Mouse (Mus musculus) forebrain, embryonic 15.5 days (tissue): Measurements from ENCODE around the gene Rims1. TPM values are rescaled to one million over a fixed set of nuclear protein-coding genes. Genes with fewer than 3 reads are reported as not detected.
A peak's percentile ranks its signal among the peaks of the same experiment; 100 is the strongest.

Experiments
- ATAC-seq: fragments of 200-750 bp; cut with Nextera tagmentation; replicated peaks from 2 replicates; pipeline ENCODE4 v1.8.0; 2017; ENCODE audit warnings: mild to moderate bottlenecking, moderate TSS enrichment, moderate library complexity
- H3K27ac ChIP-seq: fragments of 300-500 bp; sonication (generic); replicated peaks from 2 replicates; pipeline ENCODE4 v1.5.1; 2015; ENCODE audit warnings: mild to moderate bottlenecking, inconsistent platforms
- H3K27me3 ChIP-seq: fragments of 300-500 bp; sonication (generic); 2 replicates; pipeline ENCODE4 v1.6.1; 2015; ENCODE audit warnings: inconsistent platforms
- H3K36me3 ChIP-seq: fragments of 300-500 bp; sonication (generic); 2 replicates; pipeline ENCODE4 v1.6.1; 2015; ENCODE audit warnings: mild to moderate bottlenecking, inconsistent platforms
- H3K4me1 ChIP-seq: fragments of 300-500 bp; sonication (generic); 2 replicates; pipeline ENCODE4 v1.6.1; 2015; ENCODE audit warnings: inconsistent platforms
- H3K4me2 ChIP-seq: fragments of 300-500 bp; sonication (generic); replicated peaks from 2 replicates; pipeline ENCODE4 v1.6.1; 2015; ENCODE audit warnings: mild to moderate bottlenecking, inconsistent platforms
- H3K4me3 ChIP-seq: fragments of 300-500 bp; sonication (generic); 2 replicates; pipeline ENCODE4 v1.5.1; 2015; ENCODE audit warnings: mild to moderate bottlenecking, inconsistent platforms
- H3K9ac ChIP-seq: fragments of 300-500 bp; sonication (generic); replicated peaks from 2 replicates; pipeline ENCODE4 v1.6.1; 2015; ENCODE audit warnings: mild to moderate bottlenecking, inconsistent platforms
- H3K9me3 ChIP-seq: fragments of 300-500 bp; sonication (generic); 2 replicates; pipeline ENCODE4 v1.6.1; 2016; ENCODE audit warnings: inconsistent platforms
- WGBS: fragments of 180-500 bp; shearing (Covaris S2); methylation state at CpG from one replicate; pipeline ENCODE4 v1.1.7; 2015; ENCODE audit warnings: mixed read lengths; 5-methylcytosine and 5-hydroxymethylcytosine counted together
- polyA plus RNA-seq: library from polyadenylated mRNA; unstranded; fragments of >200 nt; fragmentation: Nextera tagmentation; extraction: Ambion mirVana; gene quantifications from 2 replicates; pipeline ENCODE4 v1.2.1, GENCODE M21; 2015

The Rims1 gene
- polyA plus RNA-seq, 1 experiment from 2014 or later = 11.1 TPM

GRCm38 (mm10) chr1:22627013-22627412 lies 178.8 kb downstream of the Rims1 start:
- Histone ChIP-seq H3K36me3 (no peaks in the 10 kb centered on the region), H3K4me1 (no peaks in the 10 kb centered on the region), H3K4me2 (no peak overlapping the region), H3K9me3 (no peaks in the 10 kb centered on the region), H3K27ac (no peak overlapping the region), H3K27me3 (no peaks in the 10 kb centered on the region), H3K9ac (no peak overlapping the region), H3K4me3 (no peak overlapping the region)
- 42% methylated on average over 5 of the region's 5 CpGs for WGBS
- ATAC-seq = no peak

- H3K27me3 ChIP-seq = no peaks in the 10 kb centered on the region
- 77% methylated on average over 3 of the region's 3 CpGs for WGBS
- ATAC-seq = no peak
Measured at GRCm38 (mm10) chr1:22626295-22626694, 179.5 kb downstream of the Rims1 start.

GRCm38 (mm10) chr1:22620827-22621226 lies 185.0 kb downstream of the Rims1 start:
- no peaks in the 10 kb centered on the region for H3K27me3 ChIP-seq
- no peak for ATAC-seq
- no peak overlapping the region for H3K9ac ChIP-seq
- H3K27ac ChIP-seq = no peak overlapping the region
- H3K36me3 ChIP-seq = no peaks in the 10 kb centered on the region
- 74% methylated on average over 8 of the region's 8 CpGs for WGBS
- H3K9me3 ChIP-seq = no peaks in the 10 kb centered on the region
- H3K4me1 ChIP-seq = no peaks in the 10 kb centered on the region
- no peak overlapping the region for H3K4me2 ChIP-seq
- H3K4me3 ChIP-seq = no peak overlapping the region

More at GRCm38 (mm10) chr1:22626295-22626694, 179.5 kb downstream of the Rims1 start:
- Histone ChIP-seq H3K9me3 (no peaks in the 10 kb centered on the region), H3K4me3 (no peak overlapping the region), H3K27ac (no peak overlapping the region), H3K4me2 (no peak overlapping the region), H3K4me1 (no peaks in the 10 kb centered on the region), H3K9ac (no peak overlapping the region), H3K36me3 (no peaks in the 10 kb centered on the region)

- H3K9ac ChIP-seq = no peak overlapping the region
- H3K27me3 ChIP-seq = no peaks in the 10 kb centered on the region
- no peaks in the 10 kb centered on the region for H3K4me1 ChIP-seq
- WGBS = 58% methylated on average over 4 of the region's 4 CpGs
- no peak overlapping the region for H3K27ac ChIP-seq
- no peak overlapping the region for H3K4me3 ChIP-seq
- no peak for ATAC-seq
- no peak overlapping the region for H3K4me2 ChIP-seq
- no peaks in the 10 kb centered on the region for H3K36me3 ChIP-seq
- no peaks in the 10 kb centered on the region for H3K9me3 ChIP-seq
Measured at GRCm38 (mm10) chr1:22615601-22616000, 190.2 kb downstream of the Rims1 start.

GRCm38 (mm10) chr1:22613609-22614008 lies 192.2 kb downstream of the Rims1 start:
- Histone ChIP-seq H3K9me3 (no peaks in the 10 kb centered on the region), H3K4me3 (no peak overlapping the region), H3K9ac (no peak overlapping the region), H3K4me1 (no peaks in the 10 kb centered on the region), H3K27ac (no peak overlapping the region), H3K27me3 (no peaks in the 10 kb centered on the region), H3K36me3 (no peaks in the 10 kb centered on the region), H3K4me2 (no peak overlapping the region)
- WGBS = 53% methylated on average over 3 of the region's 3 CpGs
- no peak for ATAC-seq

- H3K27me3 ChIP-seq = no peaks in the 10 kb centered on the region
- peak; percentile 79 for ATAC-seq
- H3K4me3 ChIP-seq = no peak overlapping the region
- no peak overlapping the region for H3K9ac ChIP-seq
- no peak overlapping the region for H3K4me2 ChIP-seq
- peaks cover 4% of the 10 kb centered on the region; the same call in 1 of the 2 replicates for H3K4me1 ChIP-seq
- 65% methylated on average over 18 of the region's 18 CpGs for WGBS
- H3K27ac ChIP-seq = no peak overlapping the region
- H3K9me3 ChIP-seq = no peaks in the 10 kb centered on the region
- H3K36me3 ChIP-seq = no peaks in the 10 kb centered on the region
Measured at GRCm38 (mm10) chr1:22604329-22605044, 201.3 kb downstream of the Rims1 start.

- H3K27ac ChIP-seq = no peak overlapping the region
- no peaks in the 10 kb centered on the region for H3K27me3 ChIP-seq
- WGBS = 67% methylated on average over 12 of the region's 12 CpGs
- no peaks in the 10 kb centered on the region for H3K9me3 ChIP-seq
- no peak for ATAC-seq
- no peak overlapping the region for H3K4me3 ChIP-seq
- H3K4me2 ChIP-seq = no peak overlapping the region
- no peak overlapping the region for H3K9ac ChIP-seq
- no peaks in the 10 kb centered on the region for H3K4me1 ChIP-seq
- H3K36me3 ChIP-seq = no peaks in the 10 kb centered on the region
Measured at GRCm38 (mm10) chr1:22596197-22596596, 209.6 kb downstream of the Rims1 start.

GRCm38 (mm10) chr1:22594841-22595240 lies 211.0 kb downstream of the Rims1 start:
- H3K27ac ChIP-seq = no peak overlapping the region
- no peak for ATAC-seq
- no peaks in the 10 kb centered on the region for H3K9me3 ChIP-seq
- H3K4me1 ChIP-seq = no peaks in the 10 kb centered on the region
- no peak overlapping the region for H3K4me3 ChIP-seq
- H3K4me2 ChIP-seq = no peak overlapping the region
- no peaks in the 10 kb centered on the region for H3K27me3 ChIP-seq
- no peaks in the 10 kb centered on the region for H3K36me3 ChIP-seq
- no peak overlapping the region for H3K9ac ChIP-seq

- Histone ChIP-seq H3K27me3 (no peaks in the 10 kb centered on the region), H3K27ac (no peak overlapping the region), H3K9ac (no peak overlapping the region), H3K36me3 (no peaks in the 10 kb centered on the region), H3K4me1 (no peaks in the 10 kb centered on the region), H3K4me3 (no peak overlapping the region), H3K4me2 (no peak overlapping the region), H3K9me3 (no peaks in the 10 kb centered on the region)
- 86% methylated on average over 6 of the region's 7 CpGs for WGBS
- no peak for ATAC-seq
Measured at GRCm38 (mm10) chr1:22587859-22588383, 217.9 kb downstream of the Rims1 start.

GRCm38 (mm10) chr1:22585560-22585959 lies 220.2 kb downstream of the Rims1 start:
- Histone ChIP-seq H3K36me3 (no peaks in the 10 kb centered on the region), H3K9ac (no peak overlapping the region), H3K4me2 (no peak overlapping the region), H3K4me3 (no peak overlapping the region), H3K4me1 (no peaks in the 10 kb centered on the region), H3K27ac (no peak overlapping the region), H3K27me3 (no peaks in the 10 kb centered on the region), H3K9me3 (no peaks in the 10 kb centered on the region)
- 86% methylated on average over 3 of the region's 3 CpGs for WGBS
- ATAC-seq = no peak

- 86% methylated on average over 3 of the region's 3 CpGs for WGBS
- no peak for ATAC-seq
- H3K9me3 ChIP-seq = no peaks in the 10 kb centered on the region
Measured at GRCm38 (mm10) chr1:22579470-22579869, 226.3 kb downstream of the Rims1 start.

GRCm38 (mm10) chr1:22572720-22573119 lies 233.1 kb downstream of the Rims1 start:
- Histone ChIP-seq H3K27me3 (no peaks in the 10 kb centered on the region), H3K4me2 (no peak overlapping the region), H3K9me3 (no peaks in the 10 kb centered on the region), H3K27ac (no peak overlapping the region), H3K9ac (no peak overlapping the region), H3K4me3 (no peak overlapping the region), H3K4me1 (no peaks in the 10 kb centered on the region), H3K36me3 (no peaks in the 10 kb centered on the region)
- WGBS = 88% methylated on average over 1 of the region's 1 CpGs
- no peak for ATAC-seq

More at GRCm38 (mm10) chr1:22579470-22579869, 226.3 kb downstream of the Rims1 start:
- no peak overlapping the region for H3K27ac ChIP-seq
- no peaks in the 10 kb centered on the region for H3K4me1 ChIP-seq
- H3K4me3 ChIP-seq = no peak overlapping the region
- H3K9ac ChIP-seq = no peak overlapping the region
- H3K36me3 ChIP-seq = no peaks in the 10 kb centered on the region
- no peaks in the 10 kb centered on the region for H3K27me3 ChIP-seq
- H3K4me2 ChIP-seq = no peak overlapping the region

GRCm38 (mm10) chr1:22546273-22546672 lies 259.5 kb downstream of the Rims1 start:
- Histone ChIP-seq H3K36me3 (no peaks in the 10 kb centered on the region), H3K27ac (no peak overlapping the region), H3K9ac (no peak overlapping the region), H3K27me3 (no peaks in the 10 kb centered on the region), H3K4me2 (no peak overlapping the region), H3K4me3 (no peak overlapping the region), H3K4me1 (no peaks in the 10 kb centered on the region), H3K9me3 (no peaks in the 10 kb centered on the region)
- no peak for ATAC-seq
- 88% methylated on average over 1 of the region's 1 CpGs for WGBS
